Comparison of ENCODE assay signal across 25 mouse cellular contexts in genomic region chr11:113276518-113276917, GRCm38 (mm10).
DNase-seq lines count a peak whose midpoint lies in the region; ATAC-seq and TF ChIP-seq lines count a peak whose summit lies in the region.
"Had no signal": no experiment of that assay in that cellular context is flagged by ENCODE, and none has a peak within 500 bp of the region (broad histone marks: within the 10 kb centered on the region; RNA-seq: fewer than 3 reads in every experiment).

No protein-coding gene starts in this region.

- no peak for TF ChIP-seq EP300 in MEL (IDR thresholded peaks at IDR 0.05; ENCODE audit: low read depth in 1 of 2, low read length in 2 of 2)

- peaks cover 26% of the 10 kb centered on the region for H3K4me1 ChIP-seq in forebrain, embryonic 10.5 days
- peaks cover 15% of the 10 kb centered on the region for H3K4me1 ChIP-seq in forebrain, embryonic 16.5 days (replicated peaks; ENCODE audit: control insufficient read depth, insufficient read depth, low read length)
- H3K4me1 ChIP-seq in MEL (ENCODE audit: control insufficient read depth in 1 of 2, insufficient read depth in 2 of 2, low read length in 2 of 2): no peaks in the 10 kb centered on the region
- H3K4me1 ChIP-seq in intestine, embryonic 15.5 days (replicated peaks): peaks cover 11% of the 10 kb centered on the region
- H3K4me1 ChIP-seq: liver, embryonic 12.5 days had no signal

- no peak overlapping the region for H3K4me2 ChIP-seq in forebrain, embryonic 16.5 days (ENCODE audit: low read length)
- H3K4me2 ChIP-seq in intestine, embryonic 15.5 days (replicated peaks): no peak overlapping the region; the same call in 1 of the 2 replicates
- H3K4me2 ChIP-seq: limb, embryonic 13.5 days; liver, embryonic 12.5 days had no signal

- no peak for ATAC-seq in forebrain, embryonic 16.5 days
- ATAC-seq in intestine, embryonic 15.5 days: no peak
- ATAC-seq: forebrain, embryonic 14.5 days; liver, embryonic 12.5 days; midbrain, embryonic 16.5 days had no signal

- TF ChIP-seq CTCF in layer of hippocampus, adult 2 months (conservative IDR thresholded peaks at IDR 0.05): no peak
- TF ChIP-seq CTCF in MEL (IDR thresholded peaks at IDR 0.05 in 2 of 3, conservative IDR thresholded peaks at IDR 0.05 in 1 of 3; ENCODE audit: control insufficient read depth in 1 of 3, insufficient read depth in 1 of 3, low read depth in 2 of 3, low read length in 3 of 3, poor library complexity in 1 of 3, severe bottlenecking in 1 of 3): no peak

- no peak for TF ChIP-seq POLR2A in MEL (IDR thresholded peaks at IDR 0.05; ENCODE audit: control insufficient read depth in 1 of 2, insufficient read depth in 1 of 2, low read depth in 1 of 2, low read length in 2 of 2, poor library complexity in 1 of 2)

- no peak overlapping the region for H3K9ac ChIP-seq in forebrain, embryonic 16.5 days (replicated peaks; ENCODE audit: low read depth, low read length)
- no peak overlapping the region for H3K9ac ChIP-seq in MEL (ENCODE audit: control insufficient read depth, low read depth, low read length, poor library complexity, severe bottlenecking)
- H3K9ac ChIP-seq in intestine, embryonic 15.5 days: no peak overlapping the region
- H3K9ac ChIP-seq: limb, embryonic 13.5 days; liver, embryonic 12.5 days had no signal

- no peaks in the 10 kb centered on the region; the same call in 1 of the 2 replicates for H3K27me3 ChIP-seq in forebrain, embryonic 10.5 days (ENCODE audit: poor library complexity, severe bottlenecking)
- H3K27me3 ChIP-seq in forebrain, embryonic 16.5 days (replicated peaks; ENCODE audit: control insufficient read depth, insufficient read depth, low read length): no peaks in the 10 kb centered on the region
- H3K27me3 ChIP-seq in MEL (ENCODE audit: control insufficient read depth in 1 of 2, insufficient read depth in 2 of 2, low read length in 2 of 2): no peaks in the 10 kb centered on the region
- H3K27me3 ChIP-seq in intestine, embryonic 15.5 days (replicated peaks): no peaks in the 10 kb centered on the region
- H3K27me3 ChIP-seq: limb, embryonic 13.5 days; liver, embryonic 12.5 days had no signal

- H3K79me2 ChIP-seq in MEL (ENCODE audit: control insufficient read depth, insufficient read depth, low read length, poor library complexity): no peaks in the 10 kb centered on the region

- no peaks in the 10 kb centered on the region for H3K9me3 ChIP-seq in forebrain, embryonic 10.5 days
- H3K9me3 ChIP-seq in forebrain, embryonic 16.5 days (ENCODE audit: control insufficient read depth, low read length): no peaks in the 10 kb centered on the region
- no peaks in the 10 kb centered on the region for H3K9me3 ChIP-seq in MEL (replicated peaks; ENCODE audit: insufficient read depth, low read length)
- no peaks in the 10 kb centered on the region for H3K9me3 ChIP-seq in intestine, embryonic 15.5 days
- H3K9me3 ChIP-seq: limb, embryonic 13.5 days; liver, embryonic 12.5 days; midbrain, embryonic 10.5 days had no signal

- no peak for DNase-seq in forebrain, embryonic 10.5 days (ENCODE audit: extremely low spot score, low spot score)
- DNase-seq in layer of hippocampus, adult 2 months (ENCODE audit: low spot score in 2 of 2): no peak
- DNase-seq in layer of hippocampus, adult 18-20 months (ENCODE audit: low spot score in 2 of 2): no peak
- peak; percentile 53 for DNase-seq in MEL (ENCODE audit: low read depth, low spot score)
- DNase-seq in urinary bladder, postnatal 36 days (ENCODE audit: low spot score in 2 of 2): no peak
- DNase-seq in adrenal gland, adult 2 months: no peak
- DNase-seq: adrenal gland, postnatal 36 days; cerebellum, adult 11 months; gastrocnemius, postnatal 36 days; heart, postnatal 4 days; kidney, adult 18-20 months; kidney, postnatal 4 days; lung, adult 18-20 months; lung, postnatal 10 days; right cerebral cortex, postnatal 14 days; spleen, adult 18-20 months; thymus, postnatal 14 days had no signal

- WGBS in forebrain, embryonic 10.5 days: 94% methylated on average over 8 of the region's 8 CpGs
- WGBS in forebrain, embryonic 16.5 days: 85% methylated on average over 8 of the region's 8 CpGs
- 79% methylated on average over 8 of the region's 8 CpGs for WGBS in intestine, embryonic 15.5 days

- H3K4me3 ChIP-seq in forebrain, embryonic 10.5 days: no peak overlapping the region
- H3K4me3 ChIP-seq in forebrain, embryonic 16.5 days (replicated peaks; ENCODE audit: low read length): no peak overlapping the region
- H3K4me3 ChIP-seq in layer of hippocampus, adult 2 months: no peak overlapping the region
- H3K4me3 ChIP-seq in MEL (ENCODE audit: control insufficient read depth in 1 of 2, insufficient read depth in 1 of 2, low read depth in 2 of 2, low read length in 2 of 2): no peak overlapping the region
- no peak overlapping the region for H3K4me3 ChIP-seq in intestine, embryonic 15.5 days (replicated peaks)
- H3K4me3 ChIP-seq: limb, embryonic 13.5 days; liver, embryonic 12.5 days; midbrain, embryonic 10.5 days; myocyte had no signal

- H3K36me3 ChIP-seq in forebrain, embryonic 10.5 days (replicated peaks): no peaks in the 10 kb centered on the region
- no peaks in the 10 kb centered on the region for H3K36me3 ChIP-seq in forebrain, embryonic 16.5 days (ENCODE audit: control insufficient read depth, insufficient read depth)
- H3K36me3 ChIP-seq in MEL (ENCODE audit: control insufficient read depth in 1 of 2, insufficient read depth in 2 of 2, low read length in 2 of 2): no peaks in the 10 kb centered on the region
- no peaks in the 10 kb centered on the region for H3K36me3 ChIP-seq in intestine, embryonic 15.5 days
- H3K36me3 ChIP-seq: limb, embryonic 13.5 days; liver, embryonic 12.5 days; midbrain, embryonic 10.5 days had no signal

- 0 out of 2 replicates have a peak overlapping the region, but pooled peaks have one; percentile 9 for H3K27ac ChIP-seq in forebrain, embryonic 10.5 days
- no peak overlapping the region for H3K27ac ChIP-seq in forebrain, embryonic 16.5 days (ENCODE audit: low read length)
- H3K27ac ChIP-seq in layer of hippocampus, adult 2 months: peak overlapping the region; percentile 28; the same call in 1 of the 2 replicates
- H3K27ac ChIP-seq in MEL (ENCODE audit: control insufficient read depth, low read depth, low read length): no peak overlapping the region
- peak overlapping the region; percentile 66 for H3K27ac ChIP-seq in intestine, embryonic 15.5 days
- H3K27ac ChIP-seq: liver, embryonic 12.5 days; midbrain, embryonic 10.5 days had no signal

- no peak for TF ChIP-seq RAD21 in MEL (IDR thresholded peaks at IDR 0.05; ENCODE audit: low read depth, low read length)

TF ChIP-seq in MEL, 35 proteins besides CTCF, POLR2A, EP300 and RAD21:
- TF ChIP-seq RCOR1 (IDR thresholded peaks at IDR 0.05; ENCODE audit: low read depth, low read length) (no peak), E2F4 (IDR thresholded peaks at IDR 0.05; ENCODE audit: borderline replicate concordance, low read depth, low read length) (no peak), USF1 (IDR thresholded peaks at IDR 0.05; ENCODE audit: low read depth, low read length) (no peak), JUND (IDR thresholded peaks at IDR 0.05; ENCODE audit: low read depth, low read length) (no peak), POLR2AphosphoS2 (IDR thresholded peaks at IDR 0.05; ENCODE audit: low read length) (no peak), TBP (IDR thresholded peaks at IDR 0.05; ENCODE audit: low read depth, low read length) (no peak), ZC3H11A (IDR thresholded peaks at IDR 0.05; ENCODE audit: low read depth, low read length) (no peak), SMC3 (IDR thresholded peaks at IDR 0.05; ENCODE audit: low read depth, low read length) (no peak), TAL1 (IDR thresholded peaks at IDR 0.05; ENCODE audit: low read length) (no peak), NRF1 (IDR thresholded peaks at IDR 0.05; ENCODE audit: insufficient read depth, low read depth, low read length, poor library complexity, severe bottlenecking) (no peak), CHD1 (IDR thresholded peaks at IDR 0.05; ENCODE audit: low read depth, low read length) (no peak), MYB (IDR thresholded peaks at IDR 0.05; ENCODE audit: low read depth, low read length) (no peak), MYC (IDR thresholded peaks at IDR 0.05; ENCODE audit: low read depth, low read length) (no peak)

Comparison
In these comparisons a context has a peak if more than half of its experiments do, and no peak if none do; other contexts are left out.
1. H3K27ac ChIP-seq: peak in forebrain, embryonic 10.5 days (single experiment), layer of hippocampus, adult 2 months (single experiment) and intestine, embryonic 15.5 days (single experiment); none in forebrain, embryonic 16.5 days (single experiment) and MEL (single experiment).